Mouse (Mus musculus) cerebellum, adult 9-10 months (tissue): Measurements from ENCODE around the gene Mrps23.

Source experiments
- DNase-seq: peaks from one replicate; pipeline ENCODE4 v3.0.0; 2022

The Mrps23 gene

DNA sequence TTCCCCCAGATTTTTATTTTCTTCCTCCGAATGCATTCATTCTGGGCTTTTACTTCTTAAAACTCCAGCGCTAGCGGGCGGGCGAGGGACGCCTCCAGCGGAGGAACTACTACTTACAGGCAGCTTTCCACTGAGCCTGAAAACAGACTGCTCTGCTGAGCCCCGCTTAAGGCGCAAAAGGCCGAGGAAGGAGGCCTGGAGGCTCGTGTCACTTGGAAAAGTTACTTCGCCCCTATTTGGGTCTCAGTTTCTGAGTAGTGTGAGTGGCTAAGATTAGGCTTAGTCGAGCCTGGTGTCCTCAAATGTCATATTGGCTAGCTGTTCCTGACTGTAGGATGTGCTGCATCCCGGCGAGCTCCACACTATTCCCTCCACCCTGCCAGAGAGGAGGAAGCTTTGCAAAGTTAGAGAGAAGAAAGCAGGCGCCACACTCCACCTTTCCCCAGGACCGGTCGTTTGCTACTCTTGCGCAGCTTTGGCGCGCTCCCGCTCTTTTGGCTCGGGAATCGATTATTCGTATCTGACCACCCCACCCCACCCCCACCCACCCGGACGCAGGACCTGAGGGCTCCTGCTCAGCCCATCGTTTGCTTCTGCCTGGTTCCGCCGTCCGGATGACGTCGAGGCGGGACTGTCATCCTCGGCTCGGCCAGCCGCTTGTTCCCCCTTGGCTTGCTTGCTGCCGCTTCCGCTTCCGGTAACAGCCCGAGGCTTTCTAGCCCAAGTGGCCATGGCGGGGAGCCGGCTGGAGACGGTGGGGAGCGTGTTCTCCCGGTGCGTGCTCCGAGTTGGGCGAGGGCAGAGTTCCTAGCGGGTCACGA, at the start of gene Mrps23:
Mrps23 (plus strand) TSS at position 677 of the 821 bp plus-strand sequence.
- DNase-seq = peak; percentile 90

DNA sequence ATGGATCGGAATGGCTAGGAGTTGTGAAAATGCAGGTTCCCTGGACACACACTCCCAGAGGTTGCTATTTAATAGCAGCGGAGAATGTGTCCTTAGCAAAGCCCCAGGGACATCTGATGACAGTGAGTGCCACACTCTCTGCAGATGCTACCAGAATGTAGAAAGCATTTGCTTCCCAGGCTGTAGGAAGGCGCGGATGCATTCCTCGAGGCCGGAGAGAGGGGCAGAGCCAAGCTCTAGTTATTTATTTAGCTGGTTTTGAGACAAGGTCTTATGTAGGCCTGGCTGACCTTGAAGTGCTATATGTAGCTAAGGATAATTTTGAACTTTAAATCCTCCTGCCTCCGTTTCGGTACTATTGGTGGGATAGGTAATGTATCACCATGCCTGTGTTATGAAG, 49.7 kb upstream of the Mrps23 start:
- no peak for DNase-seq

DNA sequence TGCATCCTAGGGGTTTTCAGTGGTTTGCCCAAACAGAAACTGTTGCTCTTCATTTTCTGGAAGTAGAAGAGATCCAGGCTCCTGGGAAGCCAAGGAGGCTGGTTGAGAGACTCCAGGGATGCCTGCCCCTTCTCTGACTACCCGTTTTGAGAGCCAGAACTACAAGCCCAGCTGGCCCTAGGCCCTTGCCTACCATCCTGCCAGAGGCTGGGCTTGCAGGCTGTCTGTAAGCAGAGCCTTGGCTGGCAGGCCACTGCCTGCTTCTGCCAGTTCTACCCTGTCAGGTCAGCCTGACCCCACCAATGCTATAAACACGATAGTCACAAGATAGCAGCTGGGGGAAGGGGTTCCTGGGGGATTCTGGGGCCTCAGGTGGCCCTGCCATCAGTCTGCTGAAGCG, 48.7 kb upstream of the Mrps23 start:
- no peak for DNase-seq

DNA sequence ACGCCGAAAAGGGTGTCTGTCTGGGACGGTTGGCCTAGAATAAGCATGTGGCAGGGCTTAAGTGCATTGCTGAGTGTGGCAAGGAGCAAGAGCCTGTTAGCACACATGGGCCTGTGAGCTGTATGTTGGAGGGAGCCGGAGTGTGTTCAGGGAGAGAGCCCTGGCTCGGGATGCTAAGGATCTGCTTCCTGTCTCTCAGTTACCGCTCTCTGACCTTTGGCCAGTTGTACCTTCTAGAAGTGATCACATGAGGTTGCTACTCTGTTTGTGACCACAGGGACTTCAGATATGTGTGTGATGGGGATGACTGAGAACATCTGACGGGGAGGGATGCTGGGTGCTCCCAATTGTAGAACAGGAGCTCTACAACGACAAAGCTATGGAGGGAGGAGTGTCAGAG, 48.2 kb upstream of the Mrps23 start:
- no peak for DNase-seq

DNA sequence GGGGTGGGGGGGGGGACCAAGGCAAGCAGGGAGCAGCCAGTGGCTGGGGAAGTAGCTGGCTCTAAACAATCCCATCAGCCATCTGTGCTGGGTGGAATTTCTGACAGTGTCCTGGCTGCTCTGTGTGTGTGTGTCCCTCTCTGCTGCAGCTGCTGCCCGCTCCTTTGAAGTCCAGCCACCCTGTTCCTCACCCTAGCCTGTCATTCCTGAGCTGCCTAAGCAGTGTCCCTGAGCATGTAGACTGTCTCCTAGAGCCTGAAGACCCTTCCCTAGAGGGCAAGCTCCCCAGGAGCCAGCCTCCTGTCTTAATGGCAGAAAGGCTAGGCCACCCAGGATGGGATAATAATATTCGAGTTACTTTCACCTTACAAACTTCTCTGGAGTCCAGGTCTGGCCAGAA, 47.8 kb upstream of the Mrps23 start:
- no peak for DNase-seq

DNA sequence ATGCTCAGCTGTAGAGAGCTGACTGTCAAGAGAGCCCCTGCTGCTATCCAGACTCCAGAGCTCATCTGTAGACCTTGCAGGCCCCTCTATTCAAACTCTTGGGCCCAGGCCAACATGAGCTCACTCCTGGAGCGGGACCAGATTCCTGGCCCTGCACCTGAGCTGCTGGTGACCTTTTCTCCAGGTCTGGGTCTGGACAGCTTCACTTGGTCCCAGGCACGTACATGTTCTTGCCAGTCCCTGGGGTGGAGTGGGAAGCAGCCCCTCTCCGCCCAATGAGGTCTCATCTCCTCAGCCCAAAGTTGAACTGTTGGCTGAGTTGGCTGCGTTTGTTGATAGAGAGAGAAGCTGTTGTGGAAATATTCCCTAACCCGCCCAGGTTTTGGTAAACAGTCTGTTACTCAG, 45.3 kb upstream of the Mrps23 start:
- peak; percentile 79 for DNase-seq

DNA sequence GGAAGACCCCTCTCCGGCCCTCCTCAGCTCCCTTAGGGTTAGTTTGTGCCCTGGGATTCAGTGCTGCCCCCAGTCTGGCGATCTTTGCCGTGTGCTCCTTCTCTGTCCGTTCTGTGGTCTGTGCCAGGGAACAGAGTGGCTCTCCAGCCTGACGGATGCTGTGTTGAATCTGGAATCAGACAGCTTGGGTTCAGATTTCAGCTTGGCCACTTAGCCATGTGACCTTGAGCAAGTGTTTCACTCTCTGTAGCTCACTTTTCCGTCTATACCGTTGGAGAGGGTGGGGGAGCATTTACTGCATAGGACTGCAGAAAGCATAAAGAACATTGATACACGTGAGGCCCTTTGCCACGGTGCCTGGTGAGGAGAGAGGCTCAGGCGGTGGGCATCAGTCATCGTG, 44.8 kb upstream of the Mrps23 start:
- DNase-seq = no peak

DNA sequence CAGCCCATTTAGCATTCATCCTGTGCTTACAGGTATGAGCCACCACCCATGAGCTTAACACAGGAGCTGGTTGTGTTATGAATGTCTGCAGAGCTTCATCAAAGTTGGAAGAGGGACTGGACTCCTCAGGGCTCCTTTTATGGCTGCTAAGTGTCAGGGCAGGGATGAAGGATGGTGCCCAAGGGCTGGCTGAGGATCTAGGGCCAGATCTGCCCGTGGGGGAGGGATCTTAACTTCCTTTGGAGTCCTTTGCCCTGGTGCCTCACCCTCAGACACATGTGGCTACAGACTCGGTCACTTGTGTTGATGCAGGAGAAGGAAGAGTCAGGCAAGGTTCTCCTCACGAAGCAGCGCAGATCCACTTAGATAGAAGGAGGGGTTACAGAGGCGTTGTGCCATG, 43.9 kb upstream of the Mrps23 start:
- DNase-seq = no peak

DNA sequence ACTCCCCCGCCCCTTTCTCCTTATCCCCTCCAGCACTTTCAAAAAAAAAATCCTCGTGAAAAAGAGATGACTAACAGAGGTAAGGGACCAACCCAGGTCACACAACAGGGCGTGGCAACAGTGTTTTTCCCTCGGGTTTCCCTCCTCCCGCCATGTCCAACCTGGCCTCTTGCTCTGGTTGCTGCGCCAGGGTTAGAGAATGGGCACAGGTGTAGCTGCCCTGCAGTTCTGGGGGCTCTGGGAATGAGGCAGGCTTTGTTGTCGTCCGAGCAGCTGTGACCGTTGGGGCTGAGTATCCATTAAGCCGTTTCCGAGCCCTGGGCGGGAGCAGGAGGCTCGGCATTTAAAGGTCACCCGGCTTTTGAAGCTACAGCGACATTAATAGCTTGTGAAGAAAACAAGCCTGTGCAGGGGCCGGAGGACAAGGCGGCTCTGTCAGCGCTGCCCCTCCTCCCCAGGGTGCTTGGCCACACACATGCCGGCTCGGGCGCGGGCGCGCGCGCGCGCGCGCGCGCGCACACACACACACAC, 43.1 kb upstream of the Mrps23 start:
- peak; percentile 81 for DNase-seq

DNA sequence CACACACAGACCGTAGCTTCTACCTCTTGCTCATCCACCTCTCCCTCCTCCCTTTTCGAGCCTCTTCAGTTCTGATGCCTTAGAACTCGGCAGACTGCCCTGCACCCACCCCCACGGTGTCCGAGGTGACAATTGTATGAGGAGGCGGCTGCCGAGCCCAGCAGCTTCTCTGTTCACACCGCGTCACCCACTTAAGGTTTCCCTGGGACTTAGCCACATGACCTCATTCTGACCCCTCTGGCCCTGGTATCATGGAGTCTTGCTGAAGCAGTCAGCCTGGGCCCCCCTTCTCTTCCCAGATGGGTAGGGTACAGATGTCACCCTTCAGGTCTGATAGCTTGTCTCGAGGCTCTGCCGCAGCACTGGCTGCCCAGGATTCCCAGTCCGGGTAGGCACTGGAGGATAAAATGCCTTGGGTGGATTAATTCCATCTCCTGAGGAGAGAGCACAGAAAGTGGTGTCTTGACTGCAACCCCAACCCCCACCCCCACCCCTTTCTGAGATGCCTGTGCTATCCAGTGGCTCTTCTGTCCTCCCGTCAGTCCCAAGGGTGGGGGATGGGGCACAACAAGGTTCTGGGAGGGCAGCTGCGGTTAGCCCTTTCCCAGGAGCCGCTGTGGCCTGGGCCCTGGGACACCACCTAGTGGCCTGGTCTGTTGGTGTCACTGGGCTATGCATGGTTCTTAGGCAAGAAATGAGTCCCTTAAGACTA, 42.4 kb upstream of the Mrps23 start:
- DNase-seq = peak; percentile 95

DNA sequence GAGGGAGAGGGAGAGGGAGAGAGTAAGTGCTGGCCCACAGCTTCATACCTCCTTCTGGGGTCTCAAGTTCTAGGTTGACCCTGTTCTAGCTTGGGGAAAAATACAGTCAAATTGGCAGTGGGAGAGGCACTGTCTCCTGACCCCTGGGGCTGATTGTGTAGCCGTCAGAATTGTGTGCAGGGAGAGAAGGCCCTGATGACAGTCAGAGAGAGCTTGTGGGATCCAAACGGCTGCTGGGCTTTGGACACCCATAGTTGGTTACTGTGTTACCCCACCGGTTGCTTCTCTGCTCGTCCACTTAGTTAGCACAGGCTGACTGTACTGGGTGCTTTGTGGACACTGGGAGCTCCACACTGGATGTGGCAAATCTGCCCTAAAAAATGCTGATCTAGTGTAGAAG, 41.4 kb upstream of the Mrps23 start:
- DNase-seq = no peak

DNA sequence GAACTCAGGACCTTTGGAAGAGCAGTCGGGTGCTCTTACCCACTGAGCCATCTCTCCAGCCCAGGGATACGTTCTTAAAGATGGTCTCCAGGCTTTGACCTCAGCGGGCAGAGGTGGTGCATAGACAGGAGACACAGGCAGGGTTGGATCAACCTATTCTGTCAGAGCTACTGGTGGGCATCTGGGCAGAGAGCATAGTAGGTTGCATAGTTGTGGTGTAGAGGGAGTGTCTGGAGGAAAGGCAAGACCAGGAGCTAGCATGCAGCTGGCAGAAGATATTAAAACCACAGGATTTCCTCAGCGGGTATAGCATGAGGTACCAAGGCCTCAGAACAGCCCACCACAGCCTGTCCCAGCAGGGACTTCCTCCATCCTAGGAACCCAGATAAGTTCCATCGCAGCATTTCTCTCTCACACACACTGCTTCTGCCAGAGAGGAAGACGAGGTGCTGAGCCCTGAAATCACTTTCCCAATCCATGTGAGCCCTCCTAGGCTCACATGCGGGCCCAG, 39.9 kb upstream of the Mrps23 start:
- no peak for DNase-seq

DNA sequence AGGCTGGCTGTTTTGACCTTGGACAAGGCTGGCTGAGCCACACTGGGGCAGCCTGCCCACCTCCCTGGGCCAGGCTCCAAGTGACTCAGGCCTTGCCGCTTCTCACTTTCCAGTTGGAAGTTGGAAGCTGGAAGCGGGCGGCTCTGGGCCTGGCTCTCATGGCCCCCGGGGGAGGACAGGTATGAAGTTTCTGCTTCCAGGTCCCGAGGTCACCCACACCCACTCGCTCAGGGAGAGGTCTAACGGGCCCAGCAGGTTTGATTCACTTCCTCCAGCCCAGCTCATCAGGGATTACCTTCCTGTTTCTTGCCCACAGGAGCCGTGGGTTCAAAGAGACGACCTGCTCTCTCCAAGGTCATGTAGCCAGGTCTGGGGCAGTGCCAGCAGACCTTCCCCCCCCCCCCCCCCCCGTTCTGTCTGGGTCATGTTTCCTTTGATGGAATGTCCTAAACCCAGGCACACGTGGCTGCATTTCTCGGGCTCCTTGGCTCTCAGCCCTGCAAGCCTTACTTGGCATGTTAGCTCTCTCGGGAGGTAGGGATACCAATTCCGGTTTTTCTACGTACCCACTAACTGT, 39.3 kb upstream of the Mrps23 start:
- DNase-seq = peak; percentile 75

DNA sequence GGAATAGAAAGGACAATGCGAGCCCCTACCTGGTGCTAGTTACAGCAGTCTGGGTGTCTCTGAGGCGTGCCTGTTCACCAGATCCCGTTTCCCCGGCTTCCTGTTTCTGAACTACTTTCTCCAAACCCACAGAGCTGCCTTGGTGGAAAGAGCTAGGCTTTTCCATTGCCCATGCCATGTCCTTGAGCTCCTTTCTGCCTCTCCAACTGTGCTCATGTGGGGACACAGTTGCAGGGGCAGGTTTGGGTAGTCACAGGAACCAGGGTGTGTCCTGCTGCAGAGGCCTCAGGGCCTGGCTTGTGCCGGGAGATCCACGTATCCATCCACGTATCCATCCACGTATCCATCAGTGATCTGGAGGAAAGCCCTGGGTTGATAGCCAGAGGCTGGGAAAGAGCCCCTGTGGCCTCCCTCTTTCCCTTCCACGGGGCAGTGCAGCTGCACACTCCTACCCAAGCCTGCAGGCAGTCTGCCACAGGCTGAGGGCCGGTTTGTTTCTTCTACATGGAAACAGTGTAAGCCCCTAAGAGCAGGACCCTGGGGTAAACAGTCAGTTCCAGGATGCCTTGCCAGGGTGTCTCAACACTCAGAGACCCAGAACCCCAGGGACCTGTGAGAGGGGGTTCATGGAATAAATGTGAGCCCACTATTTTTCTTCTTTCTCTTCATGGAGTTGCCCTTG, 38.4 kb upstream of the Mrps23 start:
- no peak for DNase-seq

DNA sequence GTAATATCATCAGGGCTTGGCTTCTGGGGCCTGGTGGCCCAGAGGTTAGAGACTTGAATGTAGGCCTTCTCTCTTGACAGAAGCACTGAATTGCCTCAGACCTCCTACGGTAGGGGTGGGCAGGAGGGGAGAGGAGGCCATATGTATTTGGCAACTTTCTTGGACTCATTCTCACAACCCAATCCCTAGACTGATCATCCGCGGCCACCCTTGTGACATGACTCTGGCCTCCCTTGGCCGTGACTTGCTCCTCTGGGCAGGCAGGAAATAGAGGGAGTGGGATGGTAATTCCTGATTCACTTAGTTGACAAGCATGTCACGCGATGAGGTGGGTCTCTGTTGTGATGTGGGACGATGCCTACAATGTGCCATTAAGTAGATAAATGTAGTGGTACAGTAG, 37.7 kb upstream of the Mrps23 start:
- DNase-seq = no peak

DNA sequence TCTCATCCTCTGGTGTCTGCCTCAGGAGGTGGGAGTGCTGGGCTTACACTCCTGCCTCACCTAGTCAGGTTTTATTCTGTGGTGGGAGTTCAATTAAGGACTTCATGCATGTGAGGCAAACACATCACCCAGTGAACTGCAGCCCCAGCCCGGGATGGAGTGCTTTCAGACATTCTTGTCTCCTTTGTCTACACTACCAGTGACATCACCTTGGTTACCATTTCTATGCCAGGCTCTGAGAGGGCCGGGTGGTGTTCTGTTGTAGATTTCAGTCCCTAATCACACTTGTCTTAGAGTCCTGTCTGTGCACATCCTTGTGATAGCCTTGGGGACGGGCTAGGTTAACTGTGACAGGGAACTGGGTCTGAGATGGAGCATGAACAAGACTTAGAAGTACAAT, 35.6 kb upstream of the Mrps23 start:
- DNase-seq = no peak

DNA sequence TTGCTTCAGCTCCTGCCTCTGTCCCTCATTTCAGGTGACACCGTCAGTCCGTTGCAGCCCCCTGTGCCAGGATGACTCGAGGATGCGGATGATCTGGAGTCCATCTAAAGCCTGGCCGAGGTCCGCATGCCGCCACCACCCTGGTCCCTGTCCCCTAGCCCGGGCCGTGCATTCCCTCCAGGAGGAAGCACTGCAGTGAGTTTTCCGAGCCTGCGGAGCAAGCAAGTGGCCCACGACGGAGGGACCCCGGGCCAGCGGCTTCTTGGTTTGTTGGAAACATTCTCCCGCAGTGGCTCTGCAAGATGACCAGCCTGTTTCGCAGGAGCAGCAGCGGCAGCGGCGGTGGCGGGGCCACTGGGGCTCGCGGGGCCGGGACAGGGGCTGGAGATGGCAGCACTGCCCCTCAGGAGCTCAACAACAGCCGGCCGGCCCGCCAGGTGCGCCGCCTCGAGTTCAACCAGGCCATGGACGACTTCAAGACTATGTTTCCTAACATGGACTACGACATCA, 34.6 kb upstream of the Mrps23 start:
- DNase-seq = no peak

DNA sequence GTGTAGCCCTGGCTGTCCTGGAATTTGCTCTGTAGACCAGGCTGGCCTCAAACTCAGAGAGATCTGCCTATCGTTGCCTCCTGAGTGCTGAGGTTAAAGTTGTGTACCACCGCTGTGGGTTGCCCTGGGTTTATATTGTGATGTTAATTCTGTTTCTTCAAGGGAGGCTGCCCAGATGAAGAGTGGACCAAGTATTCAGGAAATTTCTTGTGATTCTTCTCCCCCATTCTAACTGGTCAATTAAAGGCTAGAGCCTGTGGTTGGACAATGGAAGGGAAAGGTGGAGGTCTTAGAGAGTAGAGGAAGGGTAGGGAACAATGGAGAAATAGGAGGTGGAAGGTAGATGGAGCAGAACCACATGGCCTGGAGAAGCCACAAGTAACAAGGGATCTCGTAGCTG, 33.6 kb upstream of the Mrps23 start:
- DNase-seq = no peak

DNA sequence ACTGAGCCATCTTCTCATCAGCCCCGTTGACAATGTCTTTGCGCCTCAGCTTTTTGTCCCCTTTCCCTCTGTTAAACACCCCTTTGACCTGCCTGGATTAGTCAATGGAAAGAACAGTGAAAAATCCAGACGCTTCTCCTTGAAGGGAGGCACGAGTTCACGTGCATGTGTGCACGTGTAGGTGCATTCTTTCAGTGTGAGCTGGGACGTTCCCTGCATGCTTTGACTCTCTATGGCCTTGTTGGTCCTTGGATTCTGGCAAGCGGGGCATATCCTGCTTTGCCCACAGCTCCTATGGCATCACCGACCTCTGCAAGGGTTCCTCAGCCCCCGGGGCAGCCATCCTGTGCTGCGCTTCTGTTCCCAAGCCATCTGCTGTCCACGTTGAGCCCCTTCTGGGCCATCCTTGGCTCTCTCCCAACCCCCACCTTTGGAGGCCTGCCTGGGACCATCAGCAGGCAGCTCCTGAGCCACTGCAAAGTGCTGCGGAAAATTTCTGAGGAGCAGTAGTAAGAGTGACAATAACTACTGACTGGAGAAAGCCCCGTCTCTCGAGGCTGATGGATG, 32.2 kb upstream of the Mrps23 start:
- peak; percentile 61 for DNase-seq

DNA sequence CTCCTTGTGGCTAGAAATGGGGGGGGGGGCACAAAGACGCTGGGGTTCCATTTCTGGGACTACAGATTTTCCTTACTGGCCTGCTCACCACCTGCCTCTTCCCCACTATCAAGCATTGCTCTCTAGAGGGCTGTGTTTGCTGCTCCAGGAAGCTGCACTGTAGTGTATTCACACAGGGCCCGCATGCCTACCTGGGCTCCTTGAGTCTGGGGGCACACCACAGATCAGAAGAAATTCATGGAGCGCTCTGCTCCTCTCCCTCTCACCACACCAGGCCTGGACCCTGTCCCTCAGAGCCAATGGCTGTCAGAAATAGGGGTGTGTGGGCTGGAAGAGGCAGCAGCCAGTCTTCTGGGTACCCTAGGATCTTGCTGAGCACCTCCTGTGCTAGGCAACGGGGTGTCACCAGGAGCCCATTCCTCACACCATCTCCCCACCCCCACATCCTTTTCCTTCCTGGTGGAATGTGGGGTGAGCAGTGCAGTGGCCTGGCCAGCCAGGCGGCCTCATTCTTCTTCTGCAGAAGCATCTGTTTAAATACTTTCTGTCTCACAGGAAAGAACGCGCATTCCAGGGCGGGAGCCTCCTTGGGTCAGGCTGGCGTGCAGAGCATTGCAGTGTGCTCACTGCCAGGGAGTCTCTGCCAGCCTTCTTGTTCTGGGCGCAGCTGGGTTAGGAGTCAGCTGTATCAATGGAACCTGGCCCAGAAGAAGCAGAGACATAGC, 31.4 kb upstream of the Mrps23 start:
- no peak for DNase-seq

DNA sequence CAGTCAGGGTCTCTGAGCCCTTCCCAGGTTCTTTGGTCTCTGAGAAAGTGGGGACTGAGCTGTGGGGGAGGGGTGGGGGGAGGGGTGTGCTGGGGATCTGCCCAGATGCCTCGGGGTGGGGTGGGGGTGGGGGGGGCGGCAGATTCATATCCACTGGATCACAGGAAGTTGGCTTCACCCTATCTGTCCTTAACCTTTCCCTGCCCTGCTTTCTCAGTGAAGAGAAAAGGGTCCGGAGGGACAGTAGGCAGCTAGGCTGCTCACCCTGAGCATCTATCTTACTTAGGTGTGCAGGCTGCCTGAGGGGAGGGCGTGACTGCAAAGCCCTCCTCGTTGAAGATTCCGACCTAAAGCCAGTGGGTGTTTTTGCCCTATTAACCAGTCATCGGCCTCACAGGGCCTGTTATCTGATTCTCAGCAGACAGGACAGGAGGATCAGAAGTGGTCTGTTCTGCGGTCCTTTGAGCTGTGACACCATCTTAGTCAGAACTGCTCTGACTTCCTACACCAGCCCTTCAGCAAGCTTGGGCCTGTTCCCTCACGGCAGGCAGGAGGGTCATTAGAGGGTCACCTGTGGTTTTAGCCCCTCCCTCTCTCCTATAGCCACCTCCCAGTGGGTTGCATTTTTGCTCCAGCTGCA, 30.7 kb upstream of the Mrps23 start:
- no peak for DNase-seq
